Mouse (Mus musculus): Measurements from ENCODE around the gene Ptgds. TPM values are rescaled to one million over a fixed set of nuclear protein-coding genes. Genes with fewer than 3 reads are reported as not detected.

Ptgds gene
- polyA plus RNA-seq, 1 experiment from 2014 or later, result 0.69 TPM

DNA sequence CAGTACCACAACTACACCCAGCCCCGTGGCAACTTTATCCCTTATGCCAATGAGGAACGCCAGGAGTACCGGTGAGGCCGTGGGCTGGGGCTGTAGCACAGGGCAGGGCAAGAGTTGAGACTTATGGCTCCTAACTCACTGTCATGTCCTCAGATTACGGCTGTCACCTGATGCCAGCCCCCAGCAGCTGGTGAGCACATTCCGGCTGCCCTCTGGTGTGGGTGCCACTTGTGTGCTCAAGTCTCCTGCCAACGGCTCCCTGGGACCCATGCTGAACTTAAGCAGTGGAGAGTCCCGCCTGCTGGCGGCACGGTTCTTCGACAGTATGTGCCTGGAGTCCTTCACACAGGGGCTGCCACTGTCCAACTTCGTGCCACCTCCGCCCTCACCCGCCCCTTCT is 27.2 kb downstream of the Ptgds start:
- WGBS, result 92% methylated on average over 14 of the region's 14 CpGs
- no peak overlapping the region for H3K4me2 ChIP-seq (ENCODE audit: low read depth, low read length, severe bottlenecking)
- DNase-seq (ENCODE audit: low spot score), result no peak
- no peaks in the 10 kb centered on the region for H3K27me3 ChIP-seq (ENCODE audit: control insufficient read depth, insufficient read depth, low read length)
- H3K9me3 ChIP-seq (ENCODE audit: control insufficient read depth, low read length), result no peaks in the 10 kb centered on the region
- H3K27ac ChIP-seq (ENCODE audit: low read depth, low read length), result no peak overlapping the region
- H3K36me3 ChIP-seq (ENCODE audit: control insufficient read depth, insufficient read depth, low read length), result no peaks in the 10 kb centered on the region; the same call in 1 of the 2 replicates
- H3K4me3 ChIP-seq (ENCODE audit: low read depth, low read length), result no peak overlapping the region
- H3K9ac ChIP-seq (ENCODE audit: low read length), result no peak overlapping the region
- no peaks in the 10 kb centered on the region for H3K4me1 ChIP-seq (replicated peaks; ENCODE audit: control insufficient read depth, insufficient read depth, low read length)
- no peak for ATAC-seq (replicated peaks; ENCODE audit: low FRiP score)

DNA sequence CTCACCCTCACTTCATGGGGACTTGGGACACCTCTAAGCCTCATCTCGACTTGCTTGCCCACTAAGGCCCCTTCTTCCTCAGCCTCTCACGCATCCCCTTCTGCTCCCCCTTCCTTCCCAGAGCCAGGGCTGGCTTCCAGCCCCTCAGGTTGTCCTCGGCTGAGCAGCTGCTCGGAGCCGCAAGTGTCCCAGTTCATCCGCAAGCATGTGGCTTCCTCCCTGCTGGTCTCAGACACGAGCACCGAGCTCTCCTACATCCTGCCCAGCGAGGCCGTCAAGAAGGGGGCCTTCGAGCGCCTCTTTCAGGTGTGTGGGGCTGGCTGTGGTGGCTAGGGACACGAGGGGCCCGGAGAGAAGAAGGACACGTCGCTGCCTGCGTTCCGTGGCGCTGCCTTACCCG is 28.8 kb downstream of the Ptgds start:
- H3K27me3 ChIP-seq (ENCODE audit: control insufficient read depth, insufficient read depth, low read length), result no peaks in the 10 kb centered on the region
- no peak for ATAC-seq (replicated peaks; ENCODE audit: low FRiP score)
- no peak for DNase-seq (ENCODE audit: low spot score)
- no peak overlapping the region for H3K9ac ChIP-seq (ENCODE audit: low read length)
- no peaks in the 10 kb centered on the region for H3K4me1 ChIP-seq (replicated peaks; ENCODE audit: control insufficient read depth, insufficient read depth, low read length)
- H3K27ac ChIP-seq (ENCODE audit: low read depth, low read length), result no peak overlapping the region
- H3K4me2 ChIP-seq (ENCODE audit: low read depth, low read length, severe bottlenecking), result no peak overlapping the region
- H3K9me3 ChIP-seq (ENCODE audit: control insufficient read depth, low read length), result no peaks in the 10 kb centered on the region
- no peaks in the 10 kb centered on the region; the same call in 1 of the 2 replicates for H3K36me3 ChIP-seq (ENCODE audit: control insufficient read depth, insufficient read depth, low read length)
- WGBS, result 90% methylated on average over 20 of the region's 20 CpGs
- no peak overlapping the region for H3K4me3 ChIP-seq (ENCODE audit: low read depth, low read length)

DNA sequence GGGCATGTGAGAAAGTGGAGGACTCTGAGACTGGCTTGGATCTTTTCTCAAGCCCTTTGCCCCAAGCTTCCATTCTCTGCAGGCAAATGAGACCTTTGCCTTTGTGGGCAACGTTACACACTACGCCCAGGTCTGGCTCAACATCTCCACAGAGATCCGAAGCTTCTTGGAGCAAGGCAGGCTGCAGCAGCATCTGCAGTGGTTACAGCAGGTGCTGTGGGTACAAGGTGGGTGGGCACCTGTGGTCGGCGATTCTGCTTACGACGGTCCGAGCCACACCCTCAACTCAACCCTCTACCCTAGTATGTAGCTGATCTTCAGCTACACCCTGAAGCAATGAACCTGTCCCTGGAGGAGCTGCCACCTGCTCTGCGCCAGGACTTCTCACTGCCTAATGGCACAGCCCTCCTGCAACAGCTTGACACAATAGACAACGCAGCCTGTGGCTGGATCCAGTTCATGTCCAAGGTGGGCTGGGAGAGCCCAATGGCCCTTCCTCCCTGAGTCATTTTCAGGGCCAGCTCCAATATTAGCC is 33.5 kb downstream of the Ptgds start:
- Histone ChIP-seq H3K4me3 (ENCODE audit: low read depth, low read length) (no peak overlapping the region), H3K36me3 (ENCODE audit: control insufficient read depth, insufficient read depth, low read length) (no peaks in the 10 kb centered on the region), H3K9me3 (ENCODE audit: control insufficient read depth, low read length) (no peaks in the 10 kb centered on the region), H3K27ac (ENCODE audit: low read depth, low read length) (no peak overlapping the region), H3K4me2 (ENCODE audit: low read depth, low read length, severe bottlenecking) (no peak overlapping the region), H3K4me1 (replicated peaks; ENCODE audit: control insufficient read depth, insufficient read depth, low read length) (no peaks in the 10 kb centered on the region), H3K9ac (ENCODE audit: low read length) (no peak overlapping the region), H3K27me3 (ENCODE audit: control insufficient read depth, insufficient read depth, low read length) (no peaks in the 10 kb centered on the region)
- ATAC-seq (replicated peaks; ENCODE audit: low FRiP score) (no peak), DNase-seq (ENCODE audit: low spot score) (no peak)
- WGBS, result 93% methylated on average over 10 of the region's 10 CpGs

DNA sequence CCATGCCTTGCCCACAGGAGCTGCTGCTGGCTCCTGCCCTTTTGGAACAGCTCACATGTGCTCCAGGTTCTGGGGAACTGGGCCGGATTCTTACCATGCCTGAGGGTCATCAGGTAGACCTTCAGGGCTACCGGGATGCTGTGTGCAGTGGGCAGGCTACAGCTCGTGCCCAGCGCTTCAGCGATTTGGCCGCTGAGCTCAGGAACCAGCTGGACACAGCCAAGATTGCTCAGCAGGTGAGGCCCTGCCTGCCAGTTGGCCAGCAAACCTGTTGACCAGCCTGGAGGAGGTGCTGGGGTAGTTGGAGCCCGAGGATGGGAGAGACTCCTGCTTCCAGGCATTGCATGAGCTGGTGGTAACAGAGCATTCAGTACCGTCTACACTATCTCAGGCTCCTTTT is 35.6 kb downstream of the Ptgds start:
- Histone ChIP-seq H3K36me3 (ENCODE audit: control insufficient read depth, insufficient read depth, low read length) (no peaks in the 10 kb centered on the region), H3K27ac (ENCODE audit: low read depth, low read length) (no peak overlapping the region), H3K9me3 (ENCODE audit: control insufficient read depth, low read length) (no peaks in the 10 kb centered on the region), H3K9ac (ENCODE audit: low read length) (no peak overlapping the region), H3K27me3 (ENCODE audit: control insufficient read depth, insufficient read depth, low read length) (no peaks in the 10 kb centered on the region; the same call in 1 of the 2 replicates), H3K4me1 (replicated peaks; ENCODE audit: control insufficient read depth, insufficient read depth, low read length) (0 out of 2 replicates have a peak, but pooled peaks cover 3% of the 10 kb centered on the region), H3K4me3 (ENCODE audit: low read depth, low read length) (no peak overlapping the region), H3K4me2 (ENCODE audit: low read depth, low read length, severe bottlenecking) (no peak overlapping the region)
- WGBS, result 87% methylated on average over 8 of the region's 8 CpGs
- DNase-seq (ENCODE audit: low spot score), result no peak
- ATAC-seq (replicated peaks; ENCODE audit: low FRiP score), result no peak

DNA sequence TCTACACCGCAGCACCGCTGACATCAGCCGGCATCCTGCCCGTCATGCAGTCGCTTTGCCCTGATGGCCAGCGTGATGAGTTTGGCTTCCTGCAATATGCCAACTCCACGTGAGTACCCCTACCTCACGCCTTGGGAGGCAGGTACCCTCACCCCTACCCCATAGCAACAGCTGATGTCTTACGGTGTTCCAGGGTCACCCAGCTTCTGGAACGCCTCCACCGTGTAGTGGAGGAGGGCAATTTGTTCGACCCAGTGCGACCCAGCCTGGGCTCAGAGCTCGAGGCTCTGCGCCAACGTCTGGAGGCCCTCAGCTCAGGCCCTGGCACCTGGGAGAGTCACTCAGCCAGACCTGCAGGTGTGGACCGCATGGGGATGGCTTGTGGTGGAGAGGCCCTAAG is 36.7 kb downstream of the Ptgds start:
- no peaks in the 10 kb centered on the region for H3K36me3 ChIP-seq (ENCODE audit: control insufficient read depth, insufficient read depth, low read length)
- H3K4me1 ChIP-seq (replicated peaks; ENCODE audit: control insufficient read depth, insufficient read depth, low read length), result 0 out of 2 replicates have a peak, but pooled peaks cover 5% of the 10 kb centered on the region
- H3K9ac ChIP-seq (ENCODE audit: low read length), result no peak overlapping the region
- ATAC-seq (replicated peaks; ENCODE audit: low FRiP score) (no peak), DNase-seq (ENCODE audit: low spot score) (no peak)
- H3K4me2 ChIP-seq (ENCODE audit: low read depth, low read length, severe bottlenecking), result no peak overlapping the region
- H3K9me3 ChIP-seq (ENCODE audit: control insufficient read depth, low read length), result no peaks in the 10 kb centered on the region
- 90% methylated on average over 17 of the region's 17 CpGs for WGBS
- H3K4me3 ChIP-seq (ENCODE audit: low read depth, low read length), result no peak overlapping the region
- H3K27ac ChIP-seq (ENCODE audit: low read depth, low read length), result no peak overlapping the region
- H3K27me3 ChIP-seq (ENCODE audit: control insufficient read depth, insufficient read depth, low read length), result no peaks in the 10 kb centered on the region; the same call in 1 of the 2 replicates

DNA sequence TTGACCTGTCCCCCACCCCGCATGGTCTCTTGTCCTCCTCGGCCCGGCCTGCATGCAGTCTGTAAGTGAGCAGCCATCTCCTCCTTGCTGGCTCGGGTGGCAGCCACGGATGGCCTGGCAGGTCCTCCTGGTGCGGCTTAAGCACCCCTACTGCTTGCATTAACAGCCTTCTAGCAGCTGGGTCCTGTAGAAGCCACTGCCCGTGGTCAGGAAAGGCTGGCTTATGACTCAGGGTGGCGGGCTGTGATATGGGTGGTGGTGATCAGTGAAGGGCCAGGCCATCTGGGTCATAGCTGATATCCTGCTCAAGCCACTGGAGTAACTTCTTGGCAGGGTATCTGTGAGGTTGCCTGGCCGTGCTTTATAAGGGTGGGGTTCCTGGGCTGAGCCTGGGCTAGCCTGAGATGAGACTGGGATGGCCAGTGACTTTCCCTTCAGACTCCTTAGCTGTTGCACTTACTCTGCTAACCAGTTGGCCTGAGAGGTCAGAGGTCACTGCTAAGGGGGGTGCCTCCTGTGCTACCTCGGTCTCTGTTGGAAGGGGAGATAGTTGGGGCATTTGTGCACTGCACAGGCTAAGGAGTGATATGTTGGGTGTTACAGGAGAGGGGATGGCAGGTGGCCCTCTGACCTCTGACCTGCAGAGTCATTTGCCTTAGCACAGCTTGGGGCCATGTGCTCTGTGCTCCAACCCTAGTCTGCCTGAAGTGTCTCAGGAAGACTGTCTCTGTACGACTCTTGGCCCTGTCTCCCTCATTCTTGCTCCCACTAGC is 37.3 kb downstream of the Ptgds start:
- H3K4me3 ChIP-seq (ENCODE audit: low read depth, low read length), result no peak overlapping the region
- H3K27me3 ChIP-seq (ENCODE audit: control insufficient read depth, insufficient read depth, low read length), result no peaks in the 10 kb centered on the region; the same call in 1 of the 2 replicates
- no peaks in the 10 kb centered on the region for H3K9me3 ChIP-seq (ENCODE audit: control insufficient read depth, low read length)
- 0 out of 2 replicates have a peak, but pooled peaks cover 6% of the 10 kb centered on the region for H3K4me1 ChIP-seq (replicated peaks; ENCODE audit: control insufficient read depth, insufficient read depth, low read length)
- no peaks in the 10 kb centered on the region for H3K36me3 ChIP-seq (ENCODE audit: control insufficient read depth, insufficient read depth, low read length)
- no peak overlapping the region for H3K9ac ChIP-seq (ENCODE audit: low read length)
- DNase-seq (ENCODE audit: low spot score) (no peak), ATAC-seq (replicated peaks; ENCODE audit: low FRiP score) (no peak)
- no peak overlapping the region for H3K4me2 ChIP-seq (ENCODE audit: low read depth, low read length, severe bottlenecking)
- no peak overlapping the region for H3K27ac ChIP-seq (ENCODE audit: low read depth, low read length)
- WGBS, result 82% methylated on average over 11 of the region's 11 CpGs

DNA sequence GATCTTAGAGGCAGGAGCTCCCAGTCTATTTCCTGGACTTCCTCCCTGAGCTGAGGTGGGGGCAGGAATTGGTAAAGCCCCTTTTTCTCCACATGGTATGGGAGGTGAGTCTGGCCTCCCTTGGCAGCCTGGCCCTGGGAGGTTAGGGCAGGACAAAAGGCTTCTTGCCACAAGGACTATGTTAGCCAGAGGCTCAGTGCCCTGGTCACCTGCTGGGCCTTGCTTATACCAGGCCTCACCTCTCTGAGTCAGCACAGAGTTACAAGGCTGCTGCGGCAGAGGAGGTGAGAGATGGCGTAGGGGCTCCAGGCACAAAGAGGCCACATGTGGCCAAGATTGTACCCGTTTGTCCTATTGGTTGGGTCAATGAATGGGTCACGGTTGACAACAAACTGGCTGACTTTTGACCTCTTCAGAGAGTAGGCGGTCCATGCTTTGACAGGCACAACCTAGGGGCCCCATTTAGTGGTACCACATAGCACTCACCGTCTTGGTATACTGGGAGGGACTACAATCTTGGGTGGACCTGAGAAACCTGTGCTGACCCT is 38.5 kb downstream of the Ptgds start:
- Histone ChIP-seq H3K9ac (ENCODE audit: low read length) (no peak overlapping the region), H3K27ac (ENCODE audit: low read depth, low read length) (no peak overlapping the region), H3K27me3 (ENCODE audit: control insufficient read depth, insufficient read depth, low read length) (no peaks in the 10 kb centered on the region; the same call in 1 of the 2 replicates), H3K4me2 (ENCODE audit: low read depth, low read length, severe bottlenecking) (no peak overlapping the region), H3K4me1 (replicated peaks; ENCODE audit: control insufficient read depth, insufficient read depth, low read length) (0 out of 2 replicates have a peak, but pooled peaks cover 6% of the 10 kb centered on the region), H3K36me3 (ENCODE audit: control insufficient read depth, insufficient read depth, low read length) (no peaks in the 10 kb centered on the region), H3K4me3 (ENCODE audit: low read depth, low read length) (no peak overlapping the region), H3K9me3 (ENCODE audit: control insufficient read depth, low read length) (no peaks in the 10 kb centered on the region)
- ATAC-seq (replicated peaks; ENCODE audit: low FRiP score) (no peak), DNase-seq (ENCODE audit: low spot score) (no peak)
- WGBS, result 62% methylated on average over 6 of the region's 6 CpGs

DNA sequence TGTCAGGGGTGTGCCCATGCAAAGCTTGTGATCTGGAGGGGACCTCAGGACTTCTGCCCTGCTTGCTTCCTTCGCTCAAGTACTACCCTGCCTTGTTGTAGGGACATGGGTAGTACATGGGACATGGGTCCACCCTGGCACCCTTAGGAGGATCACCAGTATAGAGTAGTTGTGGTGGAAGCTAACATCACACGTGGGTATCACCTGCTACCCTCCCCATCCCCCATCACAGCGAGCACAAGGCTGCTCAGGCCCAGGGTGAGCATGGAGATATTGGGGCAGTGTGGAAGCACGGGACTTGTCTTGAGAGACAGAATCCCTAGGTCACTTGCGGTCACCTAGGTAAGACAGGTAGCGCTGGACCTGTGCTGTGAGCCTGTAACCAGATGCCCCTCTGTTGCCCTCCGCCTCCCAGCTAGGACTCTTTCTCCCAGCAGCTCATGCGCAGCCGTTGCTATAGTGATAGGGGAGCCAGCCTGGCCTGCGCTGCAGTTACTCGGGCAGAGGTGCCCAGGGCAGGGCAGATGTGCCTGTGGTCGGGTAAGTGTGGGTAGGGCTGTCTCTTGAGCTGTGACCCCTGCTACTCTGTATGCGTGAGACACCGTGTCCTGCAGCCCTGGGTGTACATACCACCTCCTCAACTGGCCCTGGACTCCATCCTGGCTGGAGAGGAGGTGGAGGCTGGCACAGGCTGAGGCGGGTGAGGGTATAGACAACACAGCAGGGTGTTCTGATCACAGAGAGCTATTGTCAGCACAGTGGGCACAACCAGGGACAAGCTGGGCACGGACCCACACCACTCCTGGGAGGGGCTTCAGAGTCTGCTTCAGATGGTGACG is 39.2 kb downstream of the Ptgds start:
- H3K4me2 ChIP-seq (ENCODE audit: low read depth, low read length, severe bottlenecking), result no peak overlapping the region
- H3K4me3 ChIP-seq (ENCODE audit: low read depth, low read length), result no peak overlapping the region
- DNase-seq (ENCODE audit: low spot score), result no peak
- WGBS, result 67% methylated on average over 17 of the region's 17 CpGs
- no peak overlapping the region for H3K27ac ChIP-seq (ENCODE audit: low read depth, low read length)
- no peaks in the 10 kb centered on the region for H3K36me3 ChIP-seq (ENCODE audit: control insufficient read depth, insufficient read depth, low read length)
- 0 out of 2 replicates have a peak, but pooled peaks cover 6% of the 10 kb centered on the region for H3K4me1 ChIP-seq (replicated peaks; ENCODE audit: control insufficient read depth, insufficient read depth, low read length)
- no peaks in the 10 kb centered on the region; the same call in 1 of the 2 replicates for H3K27me3 ChIP-seq (ENCODE audit: control insufficient read depth, insufficient read depth, low read length)
- no peak overlapping the region for H3K9ac ChIP-seq (ENCODE audit: low read length)
- no peak for ATAC-seq (replicated peaks; ENCODE audit: low FRiP score)
- H3K9me3 ChIP-seq (ENCODE audit: control insufficient read depth, low read length), result no peaks in the 10 kb centered on the region
